Mouse (Mus musculus) hematopoietic stem cell, adult 5-6 weeks (primary cell): ENCODE measurements around the gene Foxo1. TPM values are rescaled to one million over a fixed set of nuclear protein-coding genes. Genes with fewer than 3 reads are reported as not detected.
A peak's percentile ranks its signal among the peaks of the same experiment; 100 is the strongest.

Experiments used
- ATAC-seq, 2 experiments: fragments of 125-278 bp in 1 of 2; replicated peaks in 1 of 2; 2 replicates each; pipeline ENCODE4 v1.8.0; 2016 to 2017; ENCODE audit warnings: inconsistent platforms in 2 of 2, mild to moderate bottlenecking in 2 of 2, moderate number of reproducible peaks in 2 of 2, low read depth in 1 of 2, moderate TSS enrichment in 1 of 2; ENCODE audit not compliant: low FRiP score in 2 of 2, poor library complexity in 2 of 2, severe bottlenecking in 2 of 2, insufficient read depth in 1 of 2, low TSS enrichment in 1 of 2
- total RNA-seq: library from RNA; stranded (forward); fragments of 172-1452, 232-1000 nt; gene quantifications from 2 replicates; pipeline ENCODE4 v1.2.3, GENCODE M21; 2017

Gene Foxo1
- total RNA-seq, 1 experiment from 2014 or later: 2.2 TPM

- no peak for ATAC-seq
Observed at GRCm38 (mm10) chr3:52390321-52390720, 122.2 kb downstream of the Foxo1 start.

DNA sequence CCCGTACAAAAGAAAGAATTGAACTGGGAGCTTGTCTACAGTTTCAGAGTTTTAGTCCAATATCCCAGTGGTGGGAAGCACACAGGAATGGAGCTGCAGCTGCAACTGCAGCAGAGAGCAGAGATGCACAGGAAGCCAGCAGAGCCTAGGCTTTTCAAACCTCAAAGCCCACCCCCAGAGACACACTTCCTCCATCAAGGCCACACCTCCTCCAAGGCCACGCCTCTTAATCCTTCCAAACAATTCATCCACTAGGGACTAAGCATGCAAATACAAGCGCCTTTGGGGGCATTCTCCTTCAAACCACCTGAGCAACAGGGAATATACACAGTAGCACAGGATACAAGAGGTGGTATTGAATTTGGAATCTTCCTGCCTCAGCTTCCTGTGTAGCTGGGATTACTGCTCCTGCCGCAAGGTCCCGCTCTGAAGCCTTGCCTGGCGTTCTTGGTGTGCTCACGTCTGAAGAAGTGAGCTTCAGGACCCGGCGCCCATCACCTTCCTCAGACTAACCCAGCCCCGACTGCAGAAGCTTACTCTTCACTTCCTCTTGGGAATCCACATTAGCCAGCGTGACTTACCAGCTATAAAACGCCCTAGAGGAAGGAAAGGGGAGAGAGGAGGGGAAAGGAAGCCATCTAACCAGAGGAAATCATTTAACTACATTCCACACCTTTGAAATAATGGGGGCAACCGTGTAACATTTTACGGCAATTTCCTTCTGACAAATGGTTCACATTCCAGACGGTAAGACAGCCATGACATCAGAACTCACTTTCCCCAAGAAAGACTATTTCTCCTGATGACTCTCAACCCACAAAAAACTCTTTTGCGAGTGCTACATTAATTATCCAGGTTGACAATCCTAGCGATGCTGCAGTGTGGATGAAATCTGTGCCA is 122.9 kb downstream of the Foxo1 start:
- ATAC-seq: peak; percentile 14 to 51; a peak in 2 of 4 replicates

- no peak for ATAC-seq
Observed at GRCm38 (mm10) chr3:52391897-52392296, 123.8 kb downstream of the Foxo1 start.

GRCm38 (mm10) chr3:52392521-52392920 is 124.4 kb downstream of the Foxo1 start:
- ATAC-seq: no peak

GRCm38 (mm10) chr3:52393171-52393570 is 125.0 kb downstream of the Foxo1 start:
- ATAC-seq: no peak

- ATAC-seq: no peak
Observed at GRCm38 (mm10) chr3:52396121-52396731, 128.1 kb downstream of the Foxo1 start.

DNA sequence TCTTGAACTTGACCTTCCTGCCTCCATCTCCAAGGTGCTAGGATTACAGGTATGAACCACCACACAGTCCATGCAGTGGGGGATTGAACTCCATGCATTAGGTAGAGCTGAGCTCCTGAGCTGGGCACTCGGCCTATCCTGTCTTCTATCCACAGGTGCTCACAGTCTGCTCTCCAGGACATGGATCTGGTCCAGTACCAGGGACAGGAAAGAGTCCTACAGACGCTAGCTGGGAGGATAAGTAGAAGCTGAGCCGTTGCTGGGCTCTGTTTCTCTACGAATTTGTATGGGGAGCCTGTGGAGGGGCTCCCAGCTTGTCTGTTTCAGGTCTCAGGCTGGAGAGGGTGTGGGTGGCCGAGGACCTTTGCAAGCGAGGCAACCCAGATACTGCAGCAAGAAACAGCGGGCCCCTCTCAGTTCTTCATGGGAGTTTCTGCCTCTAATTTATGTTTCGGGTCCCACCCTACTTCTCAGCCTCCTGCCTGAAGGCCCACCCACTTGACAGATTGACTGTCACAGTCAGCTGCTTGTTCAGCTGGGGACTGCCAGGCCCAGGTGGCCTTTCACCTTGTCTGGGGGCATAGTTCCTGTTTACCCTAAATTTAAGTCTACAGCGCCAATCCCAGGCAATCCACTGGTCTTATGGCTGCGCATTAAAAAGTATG is 128.9 kb downstream of the Foxo1 start:
- ATAC-seq: no peak

- no peak for ATAC-seq
Observed at GRCm38 (mm10) chr3:52397961-52398360, 129.8 kb downstream of the Foxo1 start.

- 0 out of 4 replicates have a peak, but pooled peaks have one; percentile 8 for ATAC-seq
Observed at GRCm38 (mm10) chr3:52400284-52401161, 132.4 kb downstream of the Foxo1 start.

DNA sequence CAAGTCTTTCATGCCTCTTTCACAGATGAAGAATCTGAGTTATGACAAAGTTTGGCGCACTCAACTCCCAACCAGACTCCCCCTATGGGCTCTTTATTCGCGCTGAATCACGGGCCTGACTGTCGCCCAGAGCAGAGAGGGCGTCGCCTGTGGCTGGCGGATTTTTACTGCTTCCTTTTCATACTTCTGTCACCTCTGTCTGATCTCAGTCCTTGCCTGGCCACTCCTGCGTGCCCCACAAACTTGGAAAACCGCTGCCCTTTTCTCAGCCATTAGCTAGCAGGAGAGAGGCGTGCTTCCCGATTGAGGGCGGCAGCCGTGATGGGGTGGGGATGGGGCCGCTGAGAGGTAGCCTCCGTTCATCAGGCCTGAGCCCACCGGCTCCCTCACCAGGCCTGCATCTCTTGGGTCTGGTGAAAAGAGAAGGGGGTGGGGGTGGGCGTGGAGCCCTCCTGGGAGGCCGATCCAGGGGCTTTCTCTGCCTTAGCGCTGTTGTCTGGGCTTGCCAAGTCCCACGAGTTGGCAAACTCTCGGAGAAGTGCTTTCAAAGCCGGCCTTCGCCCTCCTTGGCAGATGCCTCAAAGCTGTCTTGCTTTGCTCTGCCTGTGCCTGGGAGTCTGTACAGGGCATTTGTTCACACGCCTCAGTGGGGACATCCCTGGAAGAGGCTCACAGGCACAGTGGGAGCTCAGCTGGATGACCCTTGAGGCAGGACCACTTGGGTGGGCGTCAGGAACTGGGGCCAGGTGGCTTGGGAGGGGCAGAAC is 133.2 kb downstream of the Foxo1 start:
- ATAC-seq: peak; percentile 79 to 89

Other genes starting within 250 kb of the Foxo1 start
- 19.3 and 20.4 TPM in 2 replicates for gene Maml3, start 163.3 kb upstream of the Foxo1 start, total RNA-seq